Mouse (Mus musculus) embryo, embryonic 9.5 days (tissue): ENCODE measurements at regions not wholly inside any gene's neighbourhood (a gene's known extent, or its start where the extent isn't known, plus 50 kb on each side); places are given as distances from the start of the nearest gene placed in this dataset.

Source experiments
- DNase-seq: peaks from one replicate; pipeline ENCODE4 v3.0.0-alpha.2; 2017; ENCODE audit errors: extremely low spot score

DNA sequence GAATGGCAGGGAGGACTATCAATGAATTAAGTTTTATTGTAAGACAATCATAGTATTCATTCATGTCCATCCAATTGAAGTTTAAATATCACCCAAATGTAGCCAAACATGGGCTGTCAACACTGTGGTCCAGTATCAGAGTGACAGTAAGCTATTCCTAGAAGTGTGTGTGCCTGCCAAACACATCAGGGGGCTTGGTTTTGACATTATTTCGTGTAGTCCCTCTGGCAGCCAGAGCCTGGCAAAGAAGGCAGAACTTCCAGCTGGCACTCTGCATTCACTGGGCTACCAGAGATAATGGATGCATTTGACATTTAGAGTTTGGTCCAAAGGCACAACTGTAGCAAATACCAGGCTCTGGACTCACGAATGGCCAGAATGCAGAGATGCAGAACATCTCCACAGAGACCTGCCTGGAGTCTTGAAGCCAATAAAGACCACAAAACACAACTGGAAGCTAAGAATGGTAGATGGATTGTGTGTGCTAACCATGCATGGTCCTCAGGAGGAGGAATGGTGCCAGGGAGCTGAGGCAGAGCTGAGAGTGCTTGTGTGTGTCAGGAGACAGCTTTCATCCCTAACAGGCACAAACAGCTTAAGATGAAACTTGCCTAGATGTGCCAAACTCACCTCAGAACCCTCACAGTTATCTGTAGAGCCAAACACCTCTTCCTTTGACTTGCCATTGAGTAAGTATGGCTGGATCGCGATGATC is 210.9 kb downstream of the Lrig3 start:
- DNase-seq, result no peak

DNA sequence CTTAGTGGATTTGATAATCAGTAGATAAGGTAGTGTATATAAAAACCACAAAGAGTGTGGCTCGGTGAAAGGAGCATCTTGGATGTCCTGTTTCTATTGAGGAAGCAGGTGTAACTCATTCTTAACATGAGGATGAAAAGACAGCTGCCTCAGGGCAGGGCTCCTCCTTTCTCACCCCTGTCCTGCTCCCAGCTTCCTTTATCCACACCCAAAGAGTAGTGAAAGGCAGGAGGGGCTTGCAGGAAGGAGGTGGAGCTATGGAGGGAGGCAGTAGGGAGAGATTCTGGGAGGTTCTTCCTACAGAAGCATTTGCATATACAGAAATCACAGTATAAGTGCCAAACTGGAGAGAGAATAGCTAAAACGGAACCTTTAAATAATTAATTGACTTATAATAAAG is 216.4 kb downstream of the Lrig3 start:
- DNase-seq, result no peak

DNA sequence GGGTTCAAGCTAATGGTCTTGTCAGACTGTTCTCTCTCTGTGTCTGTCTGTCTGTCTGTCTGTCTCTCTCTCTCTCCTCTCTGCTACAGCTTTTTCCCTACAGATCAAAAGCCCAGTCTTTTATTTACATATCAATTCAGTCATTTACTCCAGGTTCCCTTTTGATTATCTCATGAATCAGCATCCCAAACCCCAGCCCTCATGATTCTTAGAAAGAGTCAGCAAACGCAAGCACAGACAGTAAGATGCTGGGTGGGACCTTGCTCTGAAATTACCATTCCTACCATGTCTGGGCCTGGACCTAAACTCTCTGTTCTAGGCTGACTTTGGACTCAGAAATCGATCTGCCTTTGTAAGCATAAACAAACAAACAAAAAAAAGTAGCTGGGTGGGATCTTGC is 218.0 kb downstream of the Lrig3 start:
- no peak for DNase-seq

DNA sequence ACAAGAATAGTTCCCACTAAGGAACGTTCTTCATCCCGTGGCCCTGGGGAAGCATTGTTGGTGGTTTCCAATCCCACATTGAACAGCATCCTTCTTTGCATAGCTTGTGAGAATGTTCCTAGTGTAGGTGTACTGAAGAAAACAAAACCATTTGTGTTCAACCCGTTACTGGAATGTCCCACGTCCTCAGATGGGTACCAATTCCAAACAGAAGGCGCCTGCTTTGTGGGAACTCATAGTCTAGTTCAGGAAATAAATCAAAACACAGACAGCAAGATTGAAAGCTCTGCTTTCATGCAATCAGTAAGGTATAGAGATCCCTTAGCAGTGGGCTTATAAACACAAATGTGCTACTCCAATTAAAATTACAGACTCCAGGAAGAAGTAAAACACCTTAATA is 219.4 kb downstream of the Lrig3 start:
- DNase-seq, result no peak

DNA sequence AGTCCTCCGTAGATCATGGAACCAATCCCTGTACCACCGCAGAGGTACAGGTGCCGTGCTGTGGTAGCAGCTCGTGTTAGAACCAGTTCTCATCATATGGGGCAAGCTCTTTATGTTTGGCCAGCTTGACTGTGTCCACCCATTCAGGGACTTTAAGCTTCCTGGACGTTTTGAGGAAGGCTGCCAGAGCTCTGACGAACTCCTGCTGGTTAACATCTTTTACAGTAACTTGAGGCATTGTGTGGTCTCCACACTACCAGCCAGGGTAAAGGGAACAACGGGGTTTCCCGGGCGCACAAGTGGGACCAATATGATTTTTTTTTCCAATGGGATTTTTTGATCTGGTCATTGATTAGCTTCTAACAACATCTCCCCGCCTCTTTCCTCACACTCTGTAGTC is 220.1 kb downstream of the Lrig3 start:
- no peak for DNase-seq

DNA sequence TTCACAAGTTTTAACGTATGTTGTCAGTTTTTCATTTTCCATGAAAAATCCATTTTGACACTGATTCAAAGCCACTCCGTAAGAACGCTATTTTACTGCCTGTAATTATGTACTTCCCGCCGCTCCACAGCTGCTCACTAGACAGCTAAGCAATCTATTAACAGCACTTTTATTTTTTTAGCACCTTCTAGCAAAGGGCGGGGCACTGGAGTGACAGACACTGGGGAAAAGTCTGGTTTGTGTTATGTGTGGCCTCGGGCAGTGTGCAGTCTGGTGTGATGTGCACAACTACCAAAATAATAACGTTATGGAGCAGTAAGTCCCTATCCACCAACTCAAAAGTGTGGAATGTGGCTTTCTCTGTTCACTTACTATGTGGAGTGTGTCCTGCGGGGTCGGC is 223.0 kb downstream of the Lrig3 start:
- DNase-seq, result no peak
